Mouse (Mus musculus) bone marrow macrophage, adult 2 months (primary cell): ENCODE measurements around the gene Cartpt.

Experiments used
- CTCF ChIP-seq: IDR thresholded peaks from 2 replicates; pipeline ENCODE4 v1.5.1; 2012; ENCODE audit warnings: low read depth, mild to moderate bottlenecking, low read length, moderate library complexity
- POLR2A ChIP-seq: IDR thresholded peaks from 2 replicates; pipeline ENCODE4 v1.6.1; 2012; ENCODE audit warnings: mild to moderate bottlenecking, low read depth, low read length, borderline replicate concordance

DNA sequence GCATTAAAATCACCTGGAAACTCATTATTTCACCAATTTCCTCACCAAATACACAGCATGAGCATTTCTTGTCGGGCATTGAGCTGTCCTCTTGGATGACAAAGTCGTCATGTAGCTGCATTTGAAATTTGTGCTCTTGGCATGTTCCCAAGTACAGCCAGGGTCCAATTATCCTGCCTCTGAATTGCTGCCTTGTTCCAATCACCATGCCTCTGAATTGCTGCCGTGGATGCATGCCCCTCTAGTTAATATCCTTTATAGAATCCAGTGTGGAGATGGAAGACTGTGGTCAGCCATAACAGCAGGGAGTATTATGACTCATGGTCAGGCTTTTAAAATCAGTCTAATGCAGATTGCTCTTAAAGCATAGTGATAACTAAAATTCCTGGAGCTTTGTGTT lies 36.9 kb upstream of the Cartpt start:
- TF ChIP-seq CTCF (no peak), POLR2A (no peak)
